Mouse (Mus musculus): ENCODE data around the gene Smarcd3.

Gene Smarcd3

DNA sequence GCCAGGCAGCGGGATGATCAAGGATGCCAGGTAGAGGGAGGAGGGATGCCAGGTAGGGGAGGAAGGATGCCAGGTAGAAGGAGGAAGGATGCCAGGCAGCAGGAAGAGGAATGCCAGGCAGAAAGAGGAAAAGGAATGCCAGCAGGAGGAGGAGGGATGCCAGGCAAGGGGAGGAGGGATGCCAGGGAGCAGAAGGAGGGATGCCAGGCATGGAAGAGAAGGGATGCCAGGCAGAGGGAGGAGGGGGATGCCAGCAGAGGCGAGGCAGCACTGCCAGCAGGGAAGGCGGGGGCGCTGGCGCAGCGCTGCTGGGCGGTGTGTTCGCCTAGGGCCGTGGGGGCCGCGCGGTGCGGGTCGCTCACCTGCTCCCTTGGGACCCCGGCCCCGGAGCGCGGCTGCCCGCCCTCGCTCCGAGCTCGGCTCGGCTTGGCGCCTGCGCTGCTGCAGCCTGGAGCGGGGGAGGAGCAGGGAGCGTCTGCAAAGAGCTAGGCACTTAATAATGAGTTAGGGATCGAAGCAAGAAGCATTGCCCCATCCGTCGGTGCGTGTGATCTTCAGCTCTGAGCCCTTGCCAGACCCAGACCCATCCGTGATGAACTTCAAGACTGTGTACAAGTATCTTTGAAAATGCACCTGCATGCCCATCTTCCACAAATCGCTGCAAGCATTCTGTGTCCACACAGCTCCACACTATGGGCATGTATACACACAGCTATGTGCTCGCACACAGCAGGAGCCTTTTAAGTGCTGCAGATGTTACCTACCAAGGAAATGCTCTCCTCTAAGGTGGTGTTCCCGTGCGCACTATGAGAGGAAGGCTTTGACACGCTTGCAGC lies at the start of gene Smarcd3:
Smarcd3 (minus strand) TSS at position 426 of the 836 bp plus-strand sequence.
- peak; percentile 86 for DNase-seq (ENCODE audit: low spot score)

DNA sequence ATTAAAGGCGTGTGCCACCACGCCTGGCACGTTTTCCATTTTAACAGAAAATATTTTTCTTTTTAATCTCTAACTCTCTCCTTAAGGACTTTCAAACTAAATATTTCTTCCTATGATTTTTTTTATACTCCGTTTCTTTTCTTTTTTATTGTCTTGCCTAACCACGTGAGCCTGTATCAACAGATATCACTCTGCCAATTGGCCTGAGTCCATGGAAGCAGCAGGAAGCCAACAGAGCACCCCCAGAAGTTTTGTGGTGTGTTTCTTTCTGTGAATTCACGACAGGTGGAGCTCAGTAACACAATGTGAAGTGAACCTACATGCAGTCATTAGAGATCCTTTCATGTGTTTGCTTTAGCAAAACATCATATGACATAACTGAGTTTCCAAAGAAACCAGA lies 37.2 kb upstream of the Smarcd3 start:
- DNase-seq (ENCODE audit: low spot score) = no peak

DNA sequence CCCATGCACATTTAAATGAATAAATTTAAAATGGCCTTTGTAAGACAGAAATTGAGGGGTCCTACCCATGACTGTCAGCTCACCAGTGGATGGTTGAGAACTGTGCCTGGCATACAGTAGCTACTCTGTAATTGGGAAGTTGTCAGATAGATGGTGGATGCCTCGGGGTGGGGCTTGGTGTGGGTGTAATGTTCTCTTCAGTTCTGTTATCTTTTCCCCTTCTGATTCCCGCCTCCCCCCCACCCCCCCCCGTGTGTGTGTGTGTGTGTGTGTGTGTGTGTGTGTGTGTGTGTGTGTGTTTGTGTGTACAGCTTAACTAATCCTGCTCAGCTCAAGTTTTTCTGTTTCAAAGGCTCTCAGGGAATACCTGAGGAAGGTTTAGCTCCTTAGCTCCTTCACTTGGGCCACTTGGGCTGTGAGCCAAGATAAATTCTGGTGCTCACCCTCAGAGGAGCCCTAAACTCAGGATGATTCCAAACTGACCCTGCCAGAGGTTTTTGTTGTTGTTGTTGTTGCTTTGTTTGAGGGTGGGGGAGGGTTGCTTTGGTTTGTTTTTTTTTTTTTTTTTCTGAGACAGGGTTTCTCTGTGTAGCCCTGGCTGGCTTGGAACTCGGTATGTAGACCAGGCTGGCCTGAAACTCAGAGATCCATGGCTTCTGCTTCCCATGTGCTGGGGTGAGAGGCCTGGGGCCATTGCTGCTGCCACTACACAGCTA lies 35.7 kb upstream of the Smarcd3 start:
- no peak for DNase-seq (ENCODE audit: low spot score)

DNA sequence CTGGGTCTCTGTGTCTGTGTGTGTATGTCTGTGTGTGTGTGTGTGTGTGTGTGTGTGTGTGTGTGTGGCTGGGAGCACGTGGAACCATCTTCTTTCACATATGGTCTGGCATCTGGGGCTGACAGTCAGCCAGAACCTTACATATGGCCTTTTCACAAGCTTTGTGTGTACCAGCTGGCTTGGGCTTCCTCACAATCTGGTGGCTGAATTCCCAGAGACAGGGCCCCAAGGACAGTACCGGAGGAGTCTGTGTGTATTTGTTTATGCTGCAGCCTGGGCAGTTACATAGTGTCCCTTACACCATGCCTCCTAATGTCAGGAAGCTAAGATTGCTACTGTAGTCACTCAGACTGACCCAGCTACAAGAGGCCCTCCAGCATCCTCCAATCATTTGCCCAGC lies 32.9 kb upstream of the Smarcd3 start:
- no peak for DNase-seq (ENCODE audit: low spot score)

DNA sequence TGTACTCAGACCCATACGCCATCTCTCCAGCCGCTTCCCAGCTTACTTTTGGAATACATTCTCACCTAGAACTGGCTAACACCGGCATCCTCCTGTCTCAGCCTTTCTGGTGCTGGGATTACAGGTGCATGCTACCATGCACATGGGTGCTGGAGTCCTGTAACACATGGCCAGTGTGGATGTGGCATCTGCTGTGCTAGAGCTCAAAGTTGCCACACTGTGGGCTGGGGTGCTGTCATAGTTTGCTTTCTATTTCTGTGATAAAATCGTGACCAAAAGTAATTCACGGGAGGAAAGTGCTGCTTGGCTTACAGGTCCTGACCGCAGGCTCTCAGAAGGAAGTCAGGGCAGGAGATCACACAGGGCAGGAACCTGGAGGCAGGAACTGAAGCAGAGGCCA lies 30.3 kb upstream of the Smarcd3 start:
- DNase-seq (ENCODE audit: low spot score) = no peak

DNA sequence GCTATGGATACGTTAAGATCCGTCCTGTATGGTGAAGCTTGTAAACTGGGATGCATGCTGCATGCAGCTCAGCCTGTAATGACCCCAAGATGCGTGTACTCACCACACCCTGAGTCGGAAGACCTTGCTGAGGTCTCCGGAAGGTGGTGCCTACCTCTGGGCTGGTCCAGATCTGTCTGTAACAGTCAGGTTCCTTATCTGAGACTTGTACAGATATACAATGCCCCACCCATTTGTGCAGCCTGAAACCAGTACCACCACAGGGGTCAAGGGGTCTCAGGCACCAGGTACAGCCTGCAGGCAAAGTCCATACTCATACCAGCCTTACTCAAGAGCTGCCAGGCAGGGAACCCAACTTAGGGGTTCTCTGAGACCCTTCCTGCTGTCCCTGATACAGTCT lies 28.6 kb upstream of the Smarcd3 start:
- DNase-seq (ENCODE audit: low spot score) = no peak

DNA sequence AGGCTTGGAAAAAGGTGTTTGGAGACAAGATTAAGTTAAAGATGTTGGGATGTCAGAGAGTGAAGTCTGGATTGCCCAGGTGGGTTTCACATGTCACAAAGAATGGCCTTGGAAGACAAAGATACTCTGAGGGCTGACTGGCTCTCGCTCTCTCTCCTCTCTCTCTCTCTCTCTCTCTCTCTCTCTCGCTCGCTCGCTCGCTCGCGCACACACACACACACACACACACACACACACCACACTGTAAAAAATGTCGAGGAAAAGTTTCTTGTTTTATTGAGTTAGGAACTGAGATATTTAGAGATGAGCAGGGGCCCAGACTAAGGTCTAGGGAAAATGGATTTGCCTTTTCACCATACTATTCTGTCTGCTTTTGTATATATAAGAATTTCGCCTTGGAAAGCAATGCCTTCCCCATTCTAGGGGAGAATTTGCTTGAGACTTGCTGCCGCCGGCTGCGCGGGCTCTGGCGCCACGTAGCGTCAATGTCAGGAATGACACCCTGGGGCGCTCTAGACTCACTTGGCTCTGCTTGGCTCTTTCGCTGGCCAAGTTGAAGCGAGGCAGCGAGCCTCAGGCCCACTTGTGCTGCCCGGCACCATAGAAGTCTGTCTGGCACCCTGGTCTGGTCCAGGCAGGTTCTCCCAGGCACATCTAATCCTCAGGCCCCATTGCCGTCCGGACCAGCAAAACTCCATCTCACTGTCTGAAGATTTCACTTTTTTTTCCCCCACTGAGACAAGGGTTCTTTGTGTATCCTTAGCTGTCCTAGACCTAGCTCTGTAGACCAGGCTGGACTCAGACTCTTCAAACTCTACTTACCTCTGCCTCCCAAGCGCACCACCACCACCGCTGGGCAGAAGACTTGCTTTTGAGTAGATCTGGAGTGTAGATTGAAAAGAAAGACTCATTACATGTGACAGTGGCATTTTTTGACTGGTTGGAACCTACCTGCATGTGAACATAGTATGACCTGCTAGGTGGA lies 27.8 kb upstream of the Smarcd3 start:
- peak; percentile 86 for DNase-seq (ENCODE audit: low spot score)

DNA sequence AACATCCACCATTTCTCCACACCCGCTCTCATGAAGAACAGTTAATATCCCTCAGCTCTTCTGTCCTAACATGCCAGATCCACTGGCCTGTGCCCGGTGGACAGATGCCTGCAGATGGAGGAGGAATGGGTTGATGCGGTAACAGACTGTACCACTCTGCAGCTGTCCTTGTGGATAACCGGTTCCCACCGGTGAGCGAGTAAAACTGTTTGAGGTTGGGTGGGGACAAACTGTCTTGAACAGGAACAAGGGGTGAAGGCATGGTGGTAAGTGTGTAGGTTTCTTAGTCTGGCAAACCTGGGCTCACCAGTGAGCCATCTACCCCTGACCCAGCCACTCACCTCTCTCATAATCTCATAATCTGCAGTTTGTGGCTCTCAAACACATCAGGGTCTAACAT lies 27.1 kb upstream of the Smarcd3 start:
- DNase-seq (ENCODE audit: low spot score) = no peak

DNA sequence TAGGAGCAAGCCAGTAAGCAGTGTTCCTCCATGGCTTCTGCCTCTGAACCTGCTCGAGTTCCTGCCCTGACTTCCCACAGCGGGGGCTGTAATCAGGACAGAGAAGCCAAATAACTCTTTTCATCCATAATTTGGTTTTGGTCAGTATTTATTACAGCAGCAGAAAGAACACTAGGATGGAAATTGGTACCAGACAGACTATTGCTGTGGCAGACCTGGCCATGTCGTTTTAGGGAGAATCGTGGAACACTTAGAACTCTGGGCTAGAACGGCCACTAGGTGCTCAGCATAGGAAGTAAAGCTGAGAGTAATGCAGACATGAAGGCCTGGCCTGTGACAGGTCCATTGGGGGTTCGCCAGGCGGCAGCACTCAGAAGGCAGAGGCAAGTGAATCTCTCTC lies 25.5 kb upstream of the Smarcd3 start:
- no peak for DNase-seq (ENCODE audit: low spot score)

DNA sequence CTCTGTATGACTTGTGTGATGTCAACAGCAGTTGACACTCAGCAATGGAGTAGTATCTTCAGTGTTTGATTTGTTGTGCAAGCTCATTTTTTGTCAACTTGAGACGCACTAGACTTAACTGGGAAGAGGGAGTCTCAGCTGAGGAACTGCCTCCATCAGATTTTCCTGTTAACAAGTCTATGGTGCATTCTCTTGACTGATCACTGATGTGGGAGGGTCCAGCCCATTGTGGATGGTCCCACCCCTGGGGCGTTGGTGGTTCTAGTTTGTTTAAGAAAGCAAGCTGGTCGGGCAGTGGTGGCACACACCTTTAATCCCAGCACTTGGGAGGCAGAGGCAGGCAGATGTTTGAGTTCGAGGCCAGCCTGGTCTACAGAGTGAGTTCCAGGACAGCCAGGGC lies 25.0 kb upstream of the Smarcd3 start:
- no peak for DNase-seq (ENCODE audit: low spot score)

DNA sequence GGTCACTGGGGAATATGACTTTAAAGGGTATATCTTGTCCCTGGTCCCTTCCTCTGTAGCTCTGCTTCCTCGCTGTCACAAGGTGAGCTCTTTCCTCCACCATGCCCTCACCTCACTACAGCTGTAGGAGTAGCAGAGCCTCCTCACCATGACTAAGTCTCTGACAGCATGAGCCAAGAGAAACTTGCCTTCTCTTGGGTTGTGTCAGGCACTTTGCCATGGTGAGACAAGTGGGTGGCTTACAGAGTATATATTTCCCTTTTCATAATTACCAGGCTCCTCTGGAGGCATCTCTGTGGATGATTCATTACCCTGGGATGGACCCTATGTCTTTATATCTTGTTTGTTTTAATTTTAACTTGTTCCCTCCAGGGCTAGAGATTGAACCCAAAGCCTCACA lies 21.2 kb upstream of the Smarcd3 start:
- no peak for DNase-seq (ENCODE audit: low spot score)

DNA sequence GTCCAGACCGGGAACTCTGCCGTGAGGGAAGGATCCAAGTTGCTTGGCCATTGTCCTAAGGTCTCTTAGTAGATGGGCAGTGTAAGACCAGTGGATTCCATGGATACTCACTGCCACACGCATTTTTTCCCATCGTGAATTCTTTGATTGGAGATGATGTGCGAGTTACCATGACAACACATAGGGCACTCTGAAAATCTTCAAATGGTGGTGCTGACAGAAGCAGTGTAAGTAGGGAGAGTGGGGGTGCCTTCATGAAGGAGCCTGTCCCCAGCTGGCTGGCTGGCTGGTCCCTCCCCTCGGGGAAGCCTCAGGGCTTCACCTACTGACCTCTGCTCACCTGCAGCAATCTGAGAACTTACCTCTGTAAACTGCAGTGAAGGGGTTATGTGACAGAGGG lies 14.9 kb upstream of the Smarcd3 start:
- no peak for DNase-seq (ENCODE audit: low spot score)

DNA sequence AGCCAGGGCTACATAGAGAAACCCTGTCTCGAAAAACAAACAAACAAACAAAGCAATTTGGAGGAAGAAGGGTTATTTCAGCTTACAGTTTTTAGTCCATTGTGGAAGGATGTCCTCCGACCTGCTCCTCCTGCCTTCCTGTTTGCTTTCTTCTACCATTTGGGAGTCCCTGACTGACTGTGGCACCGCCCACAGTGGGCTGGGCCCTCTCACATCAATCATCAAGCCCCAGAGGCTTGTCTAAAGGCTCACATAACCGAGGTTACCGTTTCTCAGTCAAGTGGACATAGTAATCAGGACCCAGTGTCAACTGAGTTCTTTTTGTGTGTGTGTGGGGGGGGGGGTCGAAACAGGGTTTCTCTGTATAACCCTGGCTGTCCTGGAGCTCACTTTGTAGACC lies 13.9 kb upstream of the Smarcd3 start:
- no peak for DNase-seq (ENCODE audit: low spot score)

DNA sequence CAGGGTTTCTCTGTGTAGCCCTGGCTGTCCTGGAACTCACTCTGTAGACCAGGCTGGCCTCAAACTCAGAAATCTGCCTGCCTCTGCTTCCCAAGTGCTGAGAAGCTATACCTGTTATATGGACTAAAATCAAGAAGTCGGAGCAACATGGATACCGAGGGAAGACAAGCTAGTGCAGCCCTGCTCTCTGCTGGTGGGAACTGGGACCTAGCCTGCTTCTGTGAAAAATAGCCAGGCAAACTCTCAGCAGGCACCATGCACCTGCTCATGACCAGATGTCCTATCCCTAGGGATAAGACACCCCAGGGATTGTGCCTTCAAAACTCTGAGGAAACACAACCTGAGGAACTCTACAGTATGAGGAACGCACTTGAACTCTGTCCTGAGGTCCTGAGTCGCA lies 12.8 kb upstream of the Smarcd3 start:
- DNase-seq (ENCODE audit: low spot score) = no peak

DNA sequence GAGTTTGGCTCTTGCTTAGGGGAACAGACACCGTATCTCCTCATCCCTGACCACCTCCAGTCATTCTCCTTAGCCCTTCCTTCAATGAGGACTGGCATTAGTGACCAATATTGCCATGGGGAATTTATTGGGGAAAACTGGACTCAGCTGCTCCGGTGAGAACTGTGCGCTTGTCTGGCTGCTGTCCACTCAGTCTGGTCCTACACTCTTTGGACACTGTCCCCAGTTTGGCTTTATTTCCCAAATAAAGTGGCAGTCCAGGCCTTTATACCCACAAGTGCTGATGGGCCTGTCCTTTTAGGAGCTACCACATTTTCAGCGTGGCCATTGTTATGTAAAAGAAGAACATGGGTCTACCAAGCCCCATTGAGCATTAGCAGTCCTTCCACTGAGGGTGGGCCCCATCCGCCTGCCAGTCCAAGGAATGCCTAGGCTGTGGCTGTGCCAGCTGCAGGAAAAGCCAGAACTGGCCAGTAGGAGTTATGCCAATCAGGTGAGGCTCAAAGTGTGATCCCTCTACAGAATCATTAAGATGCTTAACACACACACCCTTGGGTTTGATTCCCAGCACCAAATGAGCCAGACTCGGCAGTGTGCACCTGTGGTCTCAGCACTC lies 11.4 kb upstream of the Smarcd3 start:
- DNase-seq (ENCODE audit: low spot score) = no peak

DNA sequence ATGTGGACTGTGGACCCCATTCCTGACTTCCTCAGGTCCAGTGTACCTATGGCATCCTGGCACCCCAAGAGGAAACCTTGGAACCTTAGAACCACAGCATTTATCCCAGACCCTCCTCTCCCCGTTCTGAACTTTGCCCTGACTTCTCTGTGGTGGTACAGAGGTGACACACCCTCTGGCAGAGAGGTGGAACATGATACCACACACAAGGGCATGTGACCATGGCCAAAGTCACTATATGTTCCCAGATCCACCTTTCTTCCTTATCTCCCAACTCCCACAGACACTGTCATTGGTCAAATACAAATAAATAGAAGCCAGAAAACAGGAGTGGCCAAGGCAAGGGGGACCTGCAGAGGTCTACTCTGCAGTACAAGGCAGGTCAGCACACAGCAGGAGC lies 10.9 kb upstream of the Smarcd3 start:
- no peak for DNase-seq (ENCODE audit: low spot score)

DNA sequence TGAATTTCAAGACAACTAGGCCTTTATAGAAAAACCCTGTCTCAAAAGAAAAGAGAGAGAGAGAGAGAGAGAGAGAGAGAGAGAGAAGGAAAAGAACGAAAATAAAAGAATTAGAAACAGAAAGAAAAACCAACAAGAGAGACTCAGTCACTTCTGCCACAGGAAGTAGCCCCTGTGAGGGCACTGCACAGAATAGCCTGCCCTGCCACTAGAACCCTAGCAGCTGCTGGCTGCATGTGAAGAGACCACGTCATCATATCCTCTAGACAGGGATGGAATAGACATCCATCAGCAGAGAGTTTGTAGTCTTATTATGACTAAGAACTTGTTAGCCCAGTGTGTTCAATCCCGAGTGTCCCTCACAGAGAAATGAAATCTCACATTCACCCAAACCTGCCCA lies 5.5 kb upstream of the Smarcd3 start:
- no peak for DNase-seq (ENCODE audit: low spot score)

DNA sequence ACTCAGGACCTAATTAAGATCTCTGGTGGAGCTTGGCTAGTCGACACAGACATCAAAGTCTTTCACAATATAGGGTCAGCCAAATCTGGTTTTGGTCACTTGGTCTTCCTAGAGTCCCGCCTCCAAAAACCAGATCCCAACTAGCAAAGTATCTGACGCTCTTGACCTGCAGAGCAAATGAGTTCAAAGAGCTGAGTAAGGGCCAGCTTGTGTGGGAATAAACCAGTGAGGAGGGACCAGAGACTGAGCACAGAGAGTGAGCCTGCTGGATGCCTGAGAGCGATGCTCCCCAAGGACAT lies 560 bp upstream of the Smarcd3 start:
- no peak for DNase-seq (ENCODE audit: low spot score)

DNA sequence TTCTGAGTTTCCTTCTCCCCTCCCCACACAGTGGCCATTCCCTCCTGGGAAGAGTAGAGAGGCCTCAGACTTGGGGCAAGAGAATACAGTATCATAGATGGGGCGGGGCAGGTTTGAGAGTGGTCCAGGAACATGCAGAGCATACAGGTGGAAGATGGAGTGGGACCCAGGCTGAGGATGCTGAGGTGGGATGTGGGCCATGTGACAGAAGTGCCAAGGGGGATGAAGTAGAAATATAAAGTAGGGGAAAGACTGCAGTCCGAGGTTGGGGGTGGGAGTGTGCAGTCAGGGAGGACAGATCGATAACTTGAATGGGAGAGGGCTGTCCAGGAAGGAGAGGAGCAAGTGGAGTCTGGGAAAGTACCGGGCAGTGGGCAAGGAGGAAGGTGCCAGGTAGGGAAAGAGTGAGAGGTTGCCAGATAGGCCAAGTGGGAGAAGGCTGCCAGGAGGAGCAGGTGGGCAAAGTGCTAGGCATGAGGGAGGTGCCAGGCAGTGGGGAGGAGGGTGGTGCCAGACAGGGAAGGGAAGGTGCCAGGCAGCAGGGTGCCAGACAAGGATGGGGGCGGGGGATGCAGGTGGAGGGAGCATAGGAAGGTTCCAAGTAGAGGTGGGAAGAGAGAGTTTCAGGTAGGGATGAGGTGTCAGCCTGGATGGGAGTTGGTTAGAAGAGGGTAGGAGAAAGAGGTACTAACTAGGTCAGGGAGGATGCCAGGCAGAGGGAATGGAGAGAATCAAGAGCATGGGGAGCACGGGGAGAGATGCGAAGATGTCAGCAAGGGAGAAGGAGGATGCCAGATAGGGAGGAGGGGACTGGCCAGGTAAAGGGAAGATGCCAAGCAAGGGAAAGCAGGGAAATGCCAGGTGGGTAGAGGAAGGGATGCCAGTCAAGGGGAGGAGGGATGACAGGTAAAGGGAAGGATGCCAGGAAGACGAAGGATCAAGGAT lies 898 bp downstream of the Smarcd3 start:
- no peak for DNase-seq (ENCODE audit: low spot score)

DNA sequence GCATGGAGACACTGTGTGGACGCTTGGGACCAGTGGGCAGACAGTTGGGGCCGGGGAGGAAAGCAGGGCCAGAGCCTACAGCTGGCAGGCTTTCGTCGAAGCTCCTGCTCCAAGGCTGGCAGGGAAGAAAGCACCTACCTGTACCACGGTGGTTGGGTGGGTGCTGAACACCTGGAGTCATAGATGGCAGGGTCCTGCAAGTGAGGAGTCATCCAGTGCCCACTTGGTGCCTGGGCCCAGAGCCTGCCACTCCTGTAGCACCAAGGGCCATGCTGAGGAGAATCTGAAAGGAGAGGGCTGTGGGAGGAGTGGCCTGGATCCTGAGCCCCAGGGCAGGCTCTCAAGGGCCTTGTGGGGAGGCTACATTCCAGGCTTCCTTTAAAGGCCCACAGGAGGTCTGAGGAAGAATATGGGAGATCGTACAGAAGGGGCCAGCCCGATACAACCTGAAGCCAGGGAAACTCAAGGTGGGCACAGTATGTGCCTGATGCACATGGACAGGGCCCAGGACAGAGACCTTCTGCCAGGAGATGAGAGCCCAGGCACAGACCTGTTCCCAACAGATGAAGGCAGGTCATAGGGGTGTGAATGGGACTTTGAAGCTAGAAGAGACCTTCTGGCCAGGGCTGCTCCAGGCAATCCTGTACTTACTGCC lies 1.7 kb downstream of the Smarcd3 start:
- DNase-seq (ENCODE audit: low spot score) = no peak

DNA sequence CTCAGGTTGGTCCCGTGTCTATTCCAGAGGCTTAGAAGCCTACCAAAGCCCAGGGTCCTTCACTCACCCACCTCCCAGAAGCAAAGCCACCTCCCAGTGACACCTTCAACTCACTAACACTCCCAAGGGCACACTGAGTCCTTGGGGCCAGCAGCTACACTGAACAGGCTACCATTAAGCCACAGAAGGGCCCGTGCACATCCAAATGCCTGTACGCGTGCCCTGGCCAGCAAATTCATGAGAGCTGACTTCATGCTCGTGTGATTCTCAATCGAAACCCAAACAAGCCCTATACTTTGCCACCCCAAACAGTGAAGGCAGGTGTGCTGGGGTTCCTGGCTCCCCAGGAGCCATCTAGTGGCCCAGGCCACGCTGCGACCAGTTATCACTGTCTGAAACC lies 3.6 kb downstream of the Smarcd3 start:
- DNase-seq (ENCODE audit: low spot score) = no peak
